Mouse (Mus musculus): Measurements from ENCODE around the gene Arhgef7.

The Arhgef7 gene

GRCm38 (mm10) chr8:11717194-11717593 is 10.3 kb upstream of the Arhgef7 start:
- DNase-seq (ENCODE audit: low read depth, low spot score), result no peak

GRCm38 (mm10) chr8:11727273-11727650 is 259 bp upstream of the Arhgef7 start:
- no peak for DNase-seq (ENCODE audit: low read depth, low spot score)

- no peak for DNase-seq (ENCODE audit: low read depth, low spot score)
Measured at GRCm38 (mm10) chr8:11728482-11729295, 1.2 kb downstream of the Arhgef7 start.

- DNase-seq (ENCODE audit: low read depth, low spot score), result no peak
Measured at GRCm38 (mm10) chr8:11730271-11730940, 2.9 kb downstream of the Arhgef7 start.

DNA sequence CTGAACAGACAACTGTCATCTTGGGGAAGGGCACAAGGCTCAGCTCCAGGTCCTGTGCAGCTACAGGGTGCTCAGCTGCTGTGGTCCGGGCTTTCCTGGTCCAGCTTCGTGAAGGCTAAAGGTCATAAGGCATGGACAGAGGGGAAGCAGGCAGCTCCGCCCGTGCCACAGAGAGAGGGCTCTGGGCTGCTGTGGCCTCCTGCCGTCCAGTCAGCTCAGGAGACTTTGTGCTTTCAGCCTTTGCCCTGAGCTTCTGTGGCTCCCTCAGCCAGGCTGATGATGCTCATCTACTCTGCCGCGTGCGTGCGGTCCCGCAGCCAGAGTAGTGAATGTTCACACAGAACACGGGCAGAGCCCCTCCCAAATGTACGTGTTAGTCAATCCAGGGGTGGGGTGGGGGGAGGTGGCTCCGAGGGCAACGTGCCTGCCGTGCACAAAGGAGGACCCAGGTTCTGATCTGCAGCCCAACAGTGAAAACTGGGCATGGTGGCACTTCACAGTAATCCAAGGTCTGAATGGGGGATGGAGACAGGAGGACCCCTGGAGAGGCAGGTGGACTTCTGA is 8.2 kb downstream of the Arhgef7 start:
- DNase-seq (ENCODE audit: low read depth, low spot score), result no peak

DNA sequence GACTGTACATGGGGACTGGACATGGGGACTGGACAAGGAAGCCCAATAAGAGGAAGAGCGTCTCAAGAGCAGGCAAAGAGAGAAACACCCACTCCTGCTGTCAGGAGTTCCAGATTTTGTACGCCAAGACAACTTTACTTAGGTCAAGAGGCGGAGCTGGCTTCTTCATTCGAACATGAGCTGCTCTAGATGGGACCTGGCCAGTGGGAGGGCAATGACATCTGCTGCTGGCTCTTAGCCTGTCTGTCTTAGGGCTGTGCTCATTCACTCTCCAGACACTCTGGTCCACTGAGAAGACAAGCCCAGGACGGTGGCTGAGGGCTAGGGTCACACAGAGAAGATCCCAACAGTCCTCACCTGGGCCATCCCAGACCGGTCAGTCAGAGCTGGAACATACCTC is 9.6 kb downstream of the Arhgef7 start:
- DNase-seq (ENCODE audit: low read depth, low spot score), result no peak

GRCm38 (mm10) chr8:11739082-11739481 is 11.6 kb downstream of the Arhgef7 start:
- DNase-seq (ENCODE audit: low read depth, low spot score), result no peak

- DNase-seq (ENCODE audit: low read depth, low spot score), result no peak
Measured at GRCm38 (mm10) chr8:11740857-11741256, 13.3 kb downstream of the Arhgef7 start.

DNA sequence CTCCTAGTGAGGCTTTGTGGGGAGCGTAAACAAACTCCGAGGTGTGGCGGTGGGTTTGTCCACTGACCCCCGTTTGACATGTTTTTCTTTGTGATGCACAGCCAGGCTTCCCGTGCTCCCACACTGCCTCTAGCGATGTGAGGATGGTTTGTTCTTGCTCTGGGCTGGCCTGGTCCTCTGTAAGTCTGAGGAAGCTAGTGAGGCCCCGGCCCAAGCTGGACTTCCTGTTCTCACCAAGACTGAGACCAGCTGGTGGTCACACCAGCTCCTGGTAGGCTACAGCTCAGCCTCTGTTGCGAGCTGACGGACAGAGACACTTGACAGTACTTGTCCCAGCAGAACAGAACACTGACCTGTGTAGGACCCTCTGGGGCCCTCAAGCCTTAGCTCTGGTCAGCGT is 16.1 kb downstream of the Arhgef7 start:
- DNase-seq (ENCODE audit: low read depth, low spot score), result no peak

- DNase-seq (ENCODE audit: low read depth, low spot score), result no peak
Measured at GRCm38 (mm10) chr8:11746850-11747600, 19.5 kb downstream of the Arhgef7 start.

- DNase-seq (ENCODE audit: low read depth, low spot score), result no peak
Measured at GRCm38 (mm10) chr8:11749472-11749871, 22.0 kb downstream of the Arhgef7 start.

GRCm38 (mm10) chr8:11752338-11752737 is 24.8 kb downstream of the Arhgef7 start:
- DNase-seq (ENCODE audit: low read depth, low spot score), result no peak

DNA sequence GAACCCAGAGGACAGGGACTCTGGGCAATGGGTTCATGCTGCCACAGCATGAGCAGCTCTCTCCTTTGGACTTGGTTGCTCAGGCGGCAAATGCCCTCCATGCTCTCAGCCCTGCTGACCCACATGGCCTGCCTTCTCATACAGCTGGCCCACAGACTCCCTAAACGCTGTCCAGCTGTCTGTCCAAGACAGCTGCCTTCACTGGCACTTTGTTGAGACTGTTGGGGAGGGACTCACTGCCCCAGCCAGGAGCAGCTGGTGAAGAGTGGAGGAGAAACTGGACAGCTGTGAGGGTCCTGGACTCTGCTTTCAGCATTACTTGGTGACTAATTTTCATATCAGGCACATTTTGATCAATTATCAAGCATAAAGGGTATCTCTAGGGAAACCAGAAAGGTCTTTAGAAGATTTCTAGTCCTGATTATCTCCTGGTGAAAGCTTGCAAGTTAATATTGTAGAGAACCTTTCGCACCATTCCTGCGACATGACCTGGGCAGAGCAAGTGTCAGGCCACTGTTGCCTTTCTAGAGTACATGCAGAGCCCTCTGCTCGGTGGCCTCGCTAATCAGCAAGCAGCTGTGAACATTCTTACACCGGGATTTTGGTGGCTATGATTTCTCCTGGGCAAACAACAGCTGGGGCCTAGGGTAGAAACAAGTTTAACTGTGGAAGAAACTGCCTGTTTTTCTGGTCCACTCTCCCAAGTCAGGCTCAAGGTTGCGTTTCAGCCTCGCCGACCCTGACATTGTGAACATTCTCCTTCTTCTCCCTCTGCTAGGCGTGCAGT is 25.8 kb downstream of the Arhgef7 start:
- no peak for DNase-seq (ENCODE audit: low read depth, low spot score)

DNA sequence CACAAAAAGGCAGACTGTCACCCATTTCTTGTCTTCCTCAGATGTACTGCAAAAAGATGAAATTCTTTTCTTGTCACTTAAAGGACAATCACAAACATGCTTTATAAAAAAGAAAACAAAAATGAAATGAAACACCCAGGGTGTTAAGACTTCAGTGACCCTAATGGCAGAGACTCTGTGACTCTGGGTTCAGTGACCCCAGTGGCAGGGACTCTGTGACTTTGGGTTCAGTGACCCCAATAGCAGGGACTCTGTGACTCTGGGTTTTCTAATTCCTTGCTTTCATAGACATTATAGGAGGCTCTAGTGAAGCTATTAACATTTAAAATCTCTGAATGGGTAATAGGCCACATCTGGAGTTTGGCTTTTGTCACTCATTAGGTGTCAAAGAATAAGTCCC is 27.2 kb downstream of the Arhgef7 start:
- no peak for DNase-seq (ENCODE audit: low read depth, low spot score)

DNA sequence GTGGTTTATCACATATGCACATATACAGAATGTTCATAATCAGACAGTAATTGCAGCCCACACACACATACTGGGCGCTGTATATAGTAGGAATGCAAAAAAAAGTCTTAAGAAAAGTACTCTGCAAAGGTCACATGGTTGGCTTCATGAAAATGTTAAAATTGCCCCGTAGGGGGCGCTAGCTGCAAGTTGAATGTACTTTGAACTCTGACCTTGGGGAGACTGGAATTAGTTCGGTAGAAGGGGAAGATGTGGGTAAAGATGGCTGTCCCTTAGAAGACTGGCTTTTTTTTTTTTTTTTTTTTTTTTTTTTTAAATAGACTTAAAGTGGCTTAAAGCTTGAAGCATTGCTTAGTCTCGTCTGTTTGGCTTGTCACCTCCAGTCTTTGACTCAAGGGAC is 28.4 kb downstream of the Arhgef7 start:
- DNase-seq (ENCODE audit: low read depth, low spot score), result peak; percentile 33

DNA sequence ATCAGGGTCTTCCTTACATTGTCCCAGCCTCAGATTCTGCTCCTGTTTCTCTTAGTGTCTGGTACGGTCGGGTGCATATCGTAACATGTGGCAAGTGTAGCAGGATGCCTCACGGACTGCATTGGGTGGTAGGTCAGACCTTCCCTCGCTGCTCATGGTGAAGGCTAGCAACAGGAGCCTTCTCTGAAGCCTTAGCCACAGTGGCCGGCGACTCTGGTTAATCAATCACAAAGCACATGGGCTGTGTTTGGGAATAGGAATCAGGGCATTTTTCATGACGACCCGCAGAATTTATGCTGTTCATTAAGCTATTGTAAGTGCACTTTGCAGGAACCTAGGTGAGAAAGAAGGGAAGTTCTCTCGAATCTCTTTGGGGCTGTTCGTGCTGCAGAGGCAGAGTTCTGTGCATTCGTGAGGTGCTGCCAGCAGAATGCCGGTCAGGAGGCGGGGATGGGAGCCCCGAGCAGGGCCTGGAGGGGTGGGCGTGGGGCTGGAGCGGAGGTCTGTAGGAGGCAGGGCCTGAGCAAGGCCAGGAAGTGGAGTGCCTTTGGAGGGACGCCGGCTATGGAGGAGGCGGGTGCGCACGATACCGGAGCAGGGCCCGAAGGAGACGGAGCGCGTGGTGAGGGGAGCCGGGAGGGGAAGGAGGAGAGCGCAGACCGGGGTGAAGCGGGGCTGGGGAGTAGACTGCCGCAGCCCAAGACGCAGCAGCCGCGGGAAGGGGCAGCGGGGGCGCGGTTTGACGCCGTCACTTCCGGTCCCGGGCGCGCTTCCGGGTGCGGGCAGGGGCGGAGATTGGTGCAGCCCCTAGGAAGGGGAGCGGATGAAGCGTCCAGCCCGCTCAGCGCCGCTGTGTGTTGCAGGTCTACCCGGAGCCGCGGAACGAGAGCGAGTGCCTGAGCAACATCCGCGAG is 30.3 kb downstream of the Arhgef7 start:
- peak; percentile 72 for DNase-seq (ENCODE audit: low read depth, low spot score)

DNA sequence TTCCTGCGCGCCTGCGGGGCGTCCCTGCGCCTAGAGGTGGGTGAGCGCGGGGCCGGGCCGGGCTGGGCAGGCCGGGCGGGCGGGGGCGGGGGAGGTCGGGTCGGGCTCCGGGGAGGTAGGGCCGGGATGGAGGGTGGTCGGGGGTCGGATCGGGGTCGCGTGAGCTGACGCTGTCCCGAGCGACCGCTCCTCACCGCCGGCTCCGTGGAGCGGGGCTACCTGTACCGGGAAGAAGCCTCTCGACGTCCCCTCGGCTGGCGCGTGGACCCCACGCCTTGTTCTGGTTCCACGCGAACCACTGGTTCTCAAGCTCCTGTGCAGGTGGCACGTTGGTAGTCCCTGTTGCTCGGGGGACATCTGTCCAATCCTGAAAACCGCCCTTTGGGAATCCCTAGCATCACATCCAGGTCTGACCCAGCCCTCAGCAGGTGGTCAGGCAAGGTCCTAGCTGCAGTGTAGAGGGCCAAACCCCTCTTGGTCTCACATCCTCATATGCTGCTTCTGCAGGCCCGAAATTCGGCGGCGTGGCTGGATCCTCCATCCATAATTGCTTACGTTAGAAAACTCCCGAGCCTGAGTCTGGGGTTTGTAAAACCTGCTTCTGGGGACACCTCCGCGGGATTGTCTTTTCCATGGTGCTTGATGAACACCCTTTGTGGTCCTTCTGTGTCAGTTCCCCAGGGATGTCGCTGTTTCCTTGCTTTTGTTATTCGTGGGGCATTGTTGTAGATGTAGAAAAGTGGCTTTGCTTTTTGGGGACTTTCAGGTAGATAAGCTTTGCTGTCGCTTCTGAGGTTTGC is 31.2 kb downstream of the Arhgef7 start:
- DNase-seq (ENCODE audit: low read depth, low spot score), result no peak

DNA sequence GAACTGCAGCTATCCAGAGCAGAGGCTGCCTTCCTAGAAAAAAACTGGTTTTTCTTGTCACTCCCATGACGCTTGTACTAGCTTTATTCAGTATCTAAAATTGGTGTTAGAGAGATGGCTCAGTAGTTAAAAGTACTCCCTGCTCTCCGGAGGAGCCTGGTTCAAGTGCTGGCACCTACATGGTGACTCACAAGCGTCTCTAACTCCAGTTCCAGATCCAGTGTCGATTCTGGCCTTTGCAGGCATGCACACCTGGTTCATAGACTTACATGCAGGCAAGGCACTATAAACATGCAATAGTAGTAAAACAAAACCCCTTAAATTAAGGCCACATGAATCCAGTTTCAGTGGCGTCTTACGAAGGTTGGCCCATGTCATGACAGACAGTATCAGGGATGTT is 34.0 kb downstream of the Arhgef7 start:
- DNase-seq (ENCODE audit: low read depth, low spot score), result no peak

DNA sequence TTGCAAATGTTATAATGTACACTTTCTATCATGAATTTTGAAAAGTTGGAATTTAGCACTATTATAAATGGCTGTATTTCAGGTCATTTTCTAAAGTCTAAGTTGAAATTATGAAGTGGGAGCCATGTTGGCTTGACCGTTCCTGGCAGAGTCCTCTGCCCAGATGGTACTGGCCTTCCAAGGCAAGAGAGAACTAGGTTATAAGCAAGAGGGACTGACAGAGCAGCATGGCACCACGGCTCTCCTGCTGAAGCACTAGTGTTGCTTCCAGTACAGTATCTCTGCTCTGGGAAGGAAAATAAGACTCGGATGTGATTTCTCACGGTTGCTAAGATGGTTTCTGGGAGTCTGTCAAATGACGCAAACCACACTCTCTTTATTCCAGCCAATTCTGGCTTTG is 34.5 kb downstream of the Arhgef7 start:
- DNase-seq (ENCODE audit: low read depth, low spot score), result no peak
